In genomic region chr4:132029851-132030741, GRCm38 (mm10) we compare ENCODE assay signal across 13 mouse cellular contexts. TPM values are rescaled to one million over a fixed set of nuclear protein-coding genes. Genes with fewer than 3 reads are reported as not detected.
A peak's percentile ranks its signal among the peaks of the same experiment; 100 is the strongest.
DNase-seq lines count a peak whose midpoint lies in the region; ATAC-seq and TF ChIP-seq lines count a peak whose summit lies in the region.
"Had no signal": no experiment of that assay in that cellular context is flagged by ENCODE, and none has a peak within 500 bp of the region (broad histone marks: within the 10 kb centered on the region; RNA-seq: fewer than 3 reads in every experiment).

No protein-coding gene starts in this region.

- in situ Hi-C loops in CH12.LX (cut with MboI; ENCODE audit: low pct_ligation_motif_present, low pct_unique_long_range_greater_than_20kb, low sequenced_read_pairs), result no loop called here

- DNase-seq in CH12.LX (ENCODE audit: extremely low read depth), result no peak
- no peak for DNase-seq in spleen, postnatal 36 days (ENCODE audit: low spot score in 2 of 2)
- no peak for DNase-seq in right cerebral cortex, adult 2 months (ENCODE audit: low spot score in 2 of 2)
- DNase-seq: adrenal gland, postnatal 10 days; cerebellum, postnatal 36 days; heart, postnatal 36 days; kidney, adult 8-10 months; lung, adult 18-20 months; thymus, postnatal 4 days had no signal

- dilution Hi-C loops in CH12.LX (cut with MboI; ENCODE audit: extremely low pct_ligation_motif_present, extremely low pct_unique_long_range_greater_than_20kb, low sequenced_read_pairs), result no loop called here

- TF ChIP-seq CTCF in CH12.LX (conservative IDR thresholded peaks at IDR 0.05 in 1 of 2, IDR thresholded peaks at IDR 0.05 in 1 of 2; ENCODE audit: low read depth in 2 of 2, low read length in 2 of 2), result no peak

- no peaks in the 10 kb centered on the region for H3K79me2 ChIP-seq in CH12.LX (replicated peaks; ENCODE audit: control insufficient read depth, extremely low read depth, insufficient read depth, poor library complexity, severe bottlenecking)

- no peak overlapping the region for H3K9ac ChIP-seq in hindbrain, embryonic 12.5 days
- no peak overlapping the region for H3K9ac ChIP-seq in hindbrain, embryonic 16.5 days (ENCODE audit: low read depth, low read length)
- H3K9ac ChIP-seq in CH12.LX (ENCODE audit: insufficient read depth, low read depth), result no peak overlapping the region

- H3K36me3 ChIP-seq in hindbrain, embryonic 12.5 days, result no peaks in the 10 kb centered on the region
- no peaks in the 10 kb centered on the region for H3K36me3 ChIP-seq in hindbrain, embryonic 16.5 days (ENCODE audit: control insufficient read depth, insufficient read depth, low read length)
- no peaks in the 10 kb centered on the region for H3K36me3 ChIP-seq in CH12.LX (replicated peaks in 1 of 2; ENCODE audit: control insufficient read depth in 1 of 2, insufficient read depth in 1 of 2, low read length in 1 of 2)

- H3K27ac ChIP-seq in hindbrain, embryonic 12.5 days, result peak overlapping the region; percentile 72
- no peak overlapping the region for H3K27ac ChIP-seq in hindbrain, embryonic 16.5 days (ENCODE audit: low read depth, low read length)
- no peak overlapping the region for H3K27ac ChIP-seq in CH12.LX (ENCODE audit: insufficient read depth, low read depth)

- H3K27me3 ChIP-seq in hindbrain, embryonic 12.5 days, result no peaks in the 10 kb centered on the region
- H3K27me3 ChIP-seq in hindbrain, embryonic 16.5 days (replicated peaks; ENCODE audit: control insufficient read depth, insufficient read depth, low read length), result no peaks in the 10 kb centered on the region
- no peaks in the 10 kb centered on the region for H3K27me3 ChIP-seq in CH12.LX (replicated peaks)

- H3K9me3 ChIP-seq in hindbrain, embryonic 12.5 days (replicated peaks), result no peaks in the 10 kb centered on the region
- H3K9me3 ChIP-seq in hindbrain, embryonic 16.5 days (ENCODE audit: control insufficient read depth, low read length), result no peaks in the 10 kb centered on the region
- no peaks in the 10 kb centered on the region for H3K9me3 ChIP-seq in CH12.LX (replicated peaks; ENCODE audit: low read length)

- peaks cover 34% of the 10 kb centered on the region for H3K4me1 ChIP-seq in hindbrain, embryonic 12.5 days
- H3K4me1 ChIP-seq in hindbrain, embryonic 16.5 days (ENCODE audit: control insufficient read depth, insufficient read depth, low read depth, low read length), result peaks cover 8% of the 10 kb centered on the region
- peaks cover 0 to 13% of the 10 kb centered on the region in 2 experiments; a peak in 2 of 4 replicates for H3K4me1 ChIP-seq in CH12.LX (ENCODE audit: control insufficient read depth in 1 of 2, insufficient read depth in 2 of 2)

- TF ChIP-seq RAD21 in CH12.LX (IDR thresholded peaks at IDR 0.05; ENCODE audit: low read depth, low read length), result no peak

- TF ChIP-seq POLR2A in CH12.LX (IDR thresholded peaks at IDR 0.05; ENCODE audit: low read depth, low read length), result no peak

- H3K4me3 ChIP-seq in hindbrain, embryonic 12.5 days, result no peak overlapping the region
- H3K4me3 ChIP-seq in hindbrain, embryonic 16.5 days (ENCODE audit: low read length), result no peak overlapping the region
- no peak overlapping the region for H3K4me3 ChIP-seq in CH12.LX (replicated peaks in 1 of 3; ENCODE audit: low read depth in 2 of 3, low read length in 2 of 3, poor library complexity in 1 of 3)

- no peak for TF ChIP-seq EP300 in CH12.LX (IDR thresholded peaks at IDR 0.05; ENCODE audit: low read length)

- H3K4me2 ChIP-seq in hindbrain, embryonic 12.5 days (replicated peaks), result no peak overlapping the region
- H3K4me2 ChIP-seq in hindbrain, embryonic 16.5 days (ENCODE audit: low read length), result no peak overlapping the region
- no peak overlapping the region for H3K4me2 ChIP-seq in CH12.LX (ENCODE audit: insufficient read depth, low read depth, poor library complexity, severe bottlenecking)

- ATAC-seq in hindbrain, embryonic 12.5 days (ENCODE audit: low FRiP score), result peak; percentile 52; the same call in 1 of the 2 replicates
- no peak for ATAC-seq in hindbrain, embryonic 16.5 days
- peak; percentile 22 for ATAC-seq in granulocyte monocyte progenitor cell, adult 5-6 weeks (replicated peaks; ENCODE audit: poor library complexity, severe bottlenecking)
- ATAC-seq in megakaryocyte, adult 5-6 weeks (ENCODE audit: poor library complexity, severe bottlenecking), result 0 out of 2 replicates have a peak, but pooled peaks have one; percentile 33

- 54% methylated on average over 10 of the region's 10 CpGs for WGBS in hindbrain, embryonic 12.5 days
- WGBS in hindbrain, embryonic 16.5 days, result 58% methylated on average over 10 of the region's 10 CpGs

TF ChIP-seq in CH12.LX, 34 proteins besides CTCF, POLR2A, EP300 and RAD21:
- no peak for TF ChIP-seq ZC3H11A (IDR thresholded peaks at IDR 0.05; ENCODE audit: low read depth, low read length)
- TF ChIP-seq JUND (conservative IDR thresholded peaks at IDR 0.05; ENCODE audit: low read depth, low read length), result no peak
- 0 out of 2 replicates have a peak, but pooled peaks have one; percentile 6 for TF ChIP-seq MAFK (IDR thresholded peaks at IDR 0.05; ENCODE audit: insufficient replicate concordance, low read length)
- no peak for TF ChIP-seq MAZ (IDR thresholded peaks at IDR 0.05; ENCODE audit: low read depth, low read length)
- peak; percentile 38; the same call in 1 of the 2 replicates for TF ChIP-seq BHLHE40 (IDR thresholded peaks at IDR 0.05; ENCODE audit: low read depth, low read length)
- TF ChIP-seq USF2 (conservative IDR thresholded peaks at IDR 0.05; ENCODE audit: low read depth, low read length), result no peak
- no peak for TF ChIP-seq NRF1 (IDR thresholded peaks at IDR 0.05; ENCODE audit: low read depth, low read length)
- TF ChIP-seq PAX5 (IDR thresholded peaks at IDR 0.05; ENCODE audit: low read length), result no peak
- no peak for TF ChIP-seq SMC3 (IDR thresholded peaks at IDR 0.05; ENCODE audit: low read depth, low read length)
- TF ChIP-seq ETS1 (conservative IDR thresholded peaks at IDR 0.05; ENCODE audit: low read depth, low read length), result no peak
- peak; percentile 52 for TF ChIP-seq ZNF384 (IDR thresholded peaks at IDR 0.05; ENCODE audit: low read depth, low read length)
- no peak for TF ChIP-seq MEF2A (IDR thresholded peaks at IDR 0.05; ENCODE audit: borderline replicate concordance, low read depth, low read length)
- no peak for TF ChIP-seq ZMIZ1 (IDR thresholded peaks at IDR 0.05; ENCODE audit: low read depth, low read length)
- TF ChIP-seq RCOR1 (conservative IDR thresholded peaks at IDR 0.05; ENCODE audit: low read depth, low read length), result no peak
- no peak for TF ChIP-seq POLR2AphosphoS2 (IDR thresholded peaks at IDR 0.05; ENCODE audit: low read depth, low read length)
- no peak for TF ChIP-seq IRF4 (IDR thresholded peaks at IDR 0.05; ENCODE audit: low read depth, low read length)
- no peak for TF ChIP-seq SIN3A (IDR thresholded peaks at IDR 0.05; ENCODE audit: low read length)

RNA-seq across cellular contexts. Expression of gene Gm10300, which starts 44.4 kb away (rescaled TPM):
- polyA plus RNA-seq in hindbrain, embryonic 12.5 days (2016; fragmentation: Nextera tagmentation; extraction: Ambion mirVana), result 0.09 TPM in 2 replicates
- 0.09 TPM in 1 of 2 replicates, not detected in the other for polyA plus RNA-seq in hindbrain, embryonic 16.5 days (2015; fragmentation: Nextera tagmentation; extraction: Ambion mirVana)
- total RNA-seq in CH12.LX (2012; rRNA removed), result 0.08 TPM in 2 replicates
- not detected in 2 replicates for total RNA-seq in CH12.LX (2014; rRNA removed)
- not detected in 2 replicates for polyA plus RNA-seq in CH12.LX (2012; ENCODE audit: insufficient read length, low read depth)
- total RNA-seq in granulocyte monocyte progenitor cell, adult 5-6 weeks (2014; fragmentation: Nextera tagmentation), result not detected in 2 replicates
- 0.30 and 0.31 TPM in 2 replicates for total RNA-seq in granulocyte monocyte progenitor cell, adult 5-6 weeks (2017)
- total RNA-seq in megakaryocyte, adult 5-6 weeks (2015), result 0.16 TPM in 1 of 2 replicates, not detected in the other
- 0.33 and 0.37 TPM in 2 replicates for total RNA-seq in megakaryocyte, adult 5-6 weeks (2017)

RNA-seq across cellular contexts. Expression of gene Epb41, which starts 45.0 kb away (rescaled TPM):
- 198 and 210 TPM in 2 replicates for polyA plus RNA-seq in hindbrain, embryonic 12.5 days (2016; fragmentation: Nextera tagmentation; extraction: Ambion mirVana)
- 43.1 and 60.9 TPM in 2 replicates for polyA plus RNA-seq in hindbrain, embryonic 16.5 days (2015; fragmentation: Nextera tagmentation; extraction: Ambion mirVana)
- 8.4 and 10.0 TPM in 2 replicates for total RNA-seq in CH12.LX (2012; rRNA removed)
- total RNA-seq in CH12.LX (2014; rRNA removed), result 6.0 and 7.1 TPM in 2 replicates
- 16.5 and 21.6 TPM in 2 replicates for polyA plus RNA-seq in CH12.LX (2012; ENCODE audit: insufficient read length, low read depth)
- 66.9 and 75.3 TPM in 2 replicates for total RNA-seq in granulocyte monocyte progenitor cell, adult 5-6 weeks (2014; fragmentation: Nextera tagmentation)
- total RNA-seq in granulocyte monocyte progenitor cell, adult 5-6 weeks (2017), result 51.4 and 53.0 TPM in 2 replicates
- total RNA-seq in megakaryocyte, adult 5-6 weeks (2015), result 42.5 and 51.8 TPM in 2 replicates
- total RNA-seq in megakaryocyte, adult 5-6 weeks (2017), result 61.1 and 62.3 TPM in 2 replicates
